8 mouse cellular contexts compared by ENCODE assay signal in the genomic region with DNA sequence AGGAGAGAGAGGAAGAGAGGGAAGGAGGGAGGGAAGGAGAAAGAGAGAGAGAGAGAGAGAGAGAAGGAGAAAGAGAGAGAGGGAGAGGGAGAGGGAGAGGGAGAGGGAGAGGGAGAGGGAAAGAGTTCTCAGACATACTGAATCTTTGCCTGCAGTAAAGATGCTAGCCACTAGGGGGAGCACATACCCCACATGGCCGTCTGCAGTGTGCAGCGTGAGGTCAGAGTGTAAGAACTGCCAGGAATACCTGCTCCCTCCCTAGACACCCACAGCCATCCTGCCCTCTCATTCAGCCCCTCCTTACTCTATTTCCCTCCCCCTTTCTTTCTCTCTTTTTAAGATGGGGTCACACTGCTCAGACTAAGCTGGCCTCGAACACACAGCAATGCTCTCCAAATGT. TPM values are rescaled to one million over a fixed set of nuclear protein-coding genes. Genes with fewer than 3 reads are reported as not detected.
DNase-seq lines count a peak whose midpoint lies in the region; ATAC-seq and TF ChIP-seq lines count a peak whose summit lies in the region.

No protein-coding gene starts in this region.

- WGBS in kidney, adult 2 months = 32% methylated on average over 3 of the region's 3 CpGs
- WGBS in embryonic facial prominence, embryonic 10.5 days = 26% methylated on average over 3 of the region's 3 CpGs

- no peak overlapping the region for H3K4me3 ChIP-seq in kidney, adult 2 months (ENCODE audit: insufficient read depth, low read depth, low read length)
- H3K4me3 ChIP-seq in embryonic facial prominence, embryonic 10.5 days = no peak overlapping the region
- no peak overlapping the region for H3K4me3 ChIP-seq in layer of hippocampus, adult 2 months

- peak; percentile 70 for DNase-seq in kidney, adult 2 months
- DNase-seq in kidney, adult 11 months = no peak
- peak; percentile 64 for DNase-seq in adrenal gland, postnatal 25 days
- peak; percentile 79 for DNase-seq in embryonic facial prominence, embryonic 10.5 days (ENCODE audit: low spot score)
- peak; percentile 67 to 85 for DNase-seq in heart, postnatal 10 days
- peak; percentile 61 to 74 for DNase-seq in layer of hippocampus, adult 2 months (ENCODE audit: low spot score in 2 of 2)
- peak; percentile 38 for DNase-seq in skeletal muscle tissue, adult 2 months (ENCODE audit: low read depth, low spot score)

- no peak for TF ChIP-seq POLR2A in kidney, adult 2 months (IDR thresholded peaks at IDR 0.05; ENCODE audit: low read depth, low read length)

- H3K4me1 ChIP-seq in kidney, adult 2 months (ENCODE audit: control insufficient read depth, insufficient read depth, low read length) = no peaks in the 10 kb centered on the region
- peaks cover 3% of the 10 kb centered on the region; the same call in 1 of the 2 replicates for H3K4me1 ChIP-seq in embryonic facial prominence, embryonic 10.5 days

- no peaks in the 10 kb centered on the region; the same call in 1 of the 2 replicates for H3K36me3 ChIP-seq in kidney, adult 2 months (ENCODE audit: control insufficient read depth, insufficient read depth, low read length)
- H3K36me3 ChIP-seq in embryonic facial prominence, embryonic 10.5 days (replicated peaks) = peaks cover 20% of the 10 kb centered on the region

- intact Hi-C loops in heart, postnatal 10 days (cut with DNase I) = no loop called here

- no peaks in the 10 kb centered on the region for H3K27me3 ChIP-seq in kidney, adult 2 months (replicated peaks; ENCODE audit: control insufficient read depth, insufficient read depth, low read length)
- no peaks in the 10 kb centered on the region for H3K27me3 ChIP-seq in embryonic facial prominence, embryonic 10.5 days (replicated peaks; ENCODE audit: low read depth, poor library complexity, severe bottlenecking)

- peak; percentile 70 for ATAC-seq in megakaryocyte progenitor cell, adult 5-6 weeks (replicated peaks; ENCODE audit: poor library complexity)

- TF ChIP-seq CTCF in kidney, adult 2 months (conservative IDR thresholded peaks at IDR 0.05; ENCODE audit: insufficient read depth, insufficient read length, low read depth, low read length) = peak; percentile 92
- TF ChIP-seq CTCF in layer of hippocampus, adult 2 months (conservative IDR thresholded peaks at IDR 0.05) = peak; percentile 77

- H3K27ac ChIP-seq in kidney, adult 2 months (ENCODE audit: insufficient read depth, low read depth, low read length) = no peak overlapping the region
- H3K27ac ChIP-seq in embryonic facial prominence, embryonic 10.5 days (replicated peaks) = no peak overlapping the region
- H3K27ac ChIP-seq in layer of hippocampus, adult 2 months = no peak overlapping the region

- no peaks in the 10 kb centered on the region for H3K9me3 ChIP-seq in embryonic facial prominence, embryonic 10.5 days

RNA-seq across cellular contexts. Expression of gene Mrfap1, which starts 14.8 kb away (rescaled TPM):
- 90.9 and 114 TPM in 2 replicates for polyA plus RNA-seq in kidney, adult 2 months (2012; rRNA removed)
- 603 and 658 TPM in 2 replicates for total RNA-seq in adrenal gland, postnatal 25 days (2021)
- polyA plus RNA-seq in embryonic facial prominence, embryonic 10.5 days (2016; fragmentation: Nextera tagmentation; extraction: Ambion mirVana) = 494 and 508 TPM in 2 replicates
- 100 to 1,000 TPM; 300 to 317 TPM for total RNA-seq in heart, postnatal 10 days (2021)
- total RNA-seq in layer of hippocampus, adult 2 months (2021) = 100 to 1,000 TPM; 577 to 598 TPM
- 230 and 234 TPM in 2 replicates for total RNA-seq in megakaryocyte progenitor cell, adult 5-6 weeks (2015)
- total RNA-seq in megakaryocyte progenitor cell, adult 5-6 weeks (2017) = 325 and 344 TPM in 2 replicates

RNA-seq across cellular contexts. Expression of gene Man2b2, which starts 19.0 kb away (rescaled TPM):
- 97.4 and 115 TPM in 2 replicates for polyA plus RNA-seq in kidney, adult 2 months (2012; rRNA removed)
- 60.2 and 64.4 TPM in 2 replicates for total RNA-seq in adrenal gland, postnatal 25 days (2021)
- polyA plus RNA-seq in embryonic facial prominence, embryonic 10.5 days (2016; fragmentation: Nextera tagmentation; extraction: Ambion mirVana) = 9.6 and 11.1 TPM in 2 replicates
- total RNA-seq in heart, postnatal 10 days (2021) = 10 to 100 TPM; 18.1 to 21.2 TPM
- total RNA-seq in layer of hippocampus, adult 2 months (2021) = 10 to 100 TPM; 29.5 to 31.9 TPM
- total RNA-seq in megakaryocyte progenitor cell, adult 5-6 weeks (2015) = 35.2 and 37.6 TPM in 2 replicates
- total RNA-seq in megakaryocyte progenitor cell, adult 5-6 weeks (2017) = 17.9 and 19.4 TPM in 2 replicates

RNA-seq across cellular contexts. Expression of gene Ppp2r2c, which starts 56.9 kb away (rescaled TPM):
- polyA plus RNA-seq in kidney, adult 2 months (2012; rRNA removed) = 0.34 and 0.58 TPM in 2 replicates
- total RNA-seq in adrenal gland, postnatal 25 days (2021) = 4.7 and 7.5 TPM in 2 replicates
- 0.73 and 1.2 TPM in 2 replicates for polyA plus RNA-seq in embryonic facial prominence, embryonic 10.5 days (2016; fragmentation: Nextera tagmentation; extraction: Ambion mirVana)
- total RNA-seq in heart, postnatal 10 days (2021) = under 1 TPM; 0.19 to 0.25 TPM
- 100 to 1,000 TPM; 375 to 387 TPM for total RNA-seq in layer of hippocampus, adult 2 months (2021)
- not detected in 2 replicates for total RNA-seq in megakaryocyte progenitor cell, adult 5-6 weeks (2015)
- not detected in 2 replicates for total RNA-seq in megakaryocyte progenitor cell, adult 5-6 weeks (2017)

Comparison
In these comparisons a context has a peak if more than half of its experiments do, and no peak if none do; other contexts are left out.
1. RNA of gene Ppp2r2c, which starts 56.9 kb away (total RNA-seq): 375 to 387 TPM in layer of hippocampus, adult 2 months; 4.7 to 7.5 TPM in adrenal gland, postnatal 25 days, 0.19 to 0.25 TPM in heart, postnatal 10 days and not detected in megakaryocyte progenitor cell, adult 5-6 weeks; every median in the first group is over 10 times any median in the second.